Mouse (Mus musculus): ENCODE results near the gene Tmem139. TPM values are rescaled to one million over a fixed set of nuclear protein-coding genes. Genes with fewer than 3 reads are reported as not detected.
A peak's percentile ranks its signal among the peaks of the same experiment; 100 is the strongest.

Gene Tmem139
- 22.9 and 26.5 TPM in 2 replicates for polyA plus RNA-seq (2015; fragmentation: Nextera tagmentation; extraction: Ambion mirVana)

DNA sequence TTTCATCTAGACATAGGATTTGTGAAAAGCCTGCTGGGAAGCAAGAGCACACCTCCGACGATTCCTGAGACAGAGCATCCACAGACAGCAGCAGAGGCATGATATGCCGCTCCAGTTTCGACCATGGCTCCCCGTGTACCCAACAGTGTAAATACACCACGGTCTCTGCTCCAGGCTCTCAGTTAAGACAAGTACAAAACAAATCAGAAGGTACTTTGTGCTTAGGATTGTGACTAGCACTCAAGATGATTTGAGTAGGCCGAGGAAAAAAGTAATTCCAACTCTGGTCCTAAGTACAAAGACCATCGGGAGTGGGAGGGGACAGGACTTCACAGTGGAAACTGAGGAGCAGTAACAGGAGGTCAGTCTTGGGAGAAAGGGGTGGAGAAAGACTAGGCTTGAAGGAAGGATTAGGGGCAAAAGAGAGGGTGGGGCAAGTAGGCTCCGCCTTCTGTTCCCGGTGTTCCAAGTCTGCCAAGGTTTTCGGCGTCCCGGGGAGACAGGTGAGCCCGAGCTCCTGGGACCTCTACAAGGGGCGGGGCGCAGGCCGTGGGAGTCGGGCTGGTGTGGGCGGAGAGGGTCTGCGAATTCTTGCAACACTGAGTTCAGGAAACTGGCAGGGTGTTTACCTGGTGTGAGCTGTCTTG is at the start of gene Tmem139:
TSS of gene Tmem139 (plus strand) at position 447 of the 647 bp plus-strand sequence.
- ATAC-seq (peak; percentile 37), DNase-seq (ENCODE audit: low spot score) (peak; percentile 91)
- no peaks in the 10 kb centered on the region for H3K36me3 ChIP-seq (ENCODE audit: insufficient read depth, low read length)
- H3K27ac ChIP-seq (ENCODE audit: low read length) = peak within 1 kb of the TSS; percentile 92
- H3K4me1 ChIP-seq (ENCODE audit: insufficient read depth, low read depth, low read length) = no peaks in the 10 kb centered on the region
- no peaks in the 10 kb centered on the region for H3K9me3 ChIP-seq (ENCODE audit: low read length)
- peak; percentile 54; the same call in 1 of the 2 replicates for TF ChIP-seq EP300 (IDR thresholded peaks at IDR 0.05)
- TF ChIP-seq CTCF (IDR thresholded peaks at IDR 0.05) = no peak
- no peaks in the 10 kb centered on the region for H3K27me3 ChIP-seq (replicated peaks; ENCODE audit: insufficient read depth, low read length)
- whole genome bisulfite sequencing = 15% methylated on average over 20 of the region's 20 CpGs
- 0 out of 2 replicates have a peak within 1 kb of the TSS, but pooled peaks have one; percentile 23 for H3K9ac ChIP-seq (replicated peaks; ENCODE audit: low read depth)
- H3K4me3 ChIP-seq (ENCODE audit: low read depth, low read length) = 0 out of 2 replicates have a peak within 1 kb of the TSS, but pooled peaks have one; percentile 17
- peak within 1 kb of the TSS; percentile 30 for H3K4me2 ChIP-seq (replicated peaks; ENCODE audit: low read depth, low read length)

GRCm38 (mm10) chr6:42215028-42215427 is 46.7 kb upstream of the Tmem139 start, which contains the start of gene Tas2r144:
Tas2r144 (plus strand) TSS chr6:42215328.
- Histone ChIP-seq H3K27ac (ENCODE audit: low read length) (no peak within 1 kb of the TSS), H3K4me1 (ENCODE audit: insufficient read depth, low read depth, low read length) (no peaks in the 10 kb centered on the region), H3K4me3 (ENCODE audit: low read depth, low read length) (no peak within 1 kb of the TSS), H3K36me3 (ENCODE audit: insufficient read depth, low read length) (no peaks in the 10 kb centered on the region), H3K4me2 (replicated peaks; ENCODE audit: low read depth, low read length) (no peak within 1 kb of the TSS), H3K9ac (replicated peaks; ENCODE audit: low read depth) (no peak within 1 kb of the TSS), H3K9me3 (ENCODE audit: low read length) (no peaks in the 10 kb centered on the region), H3K27me3 (replicated peaks; ENCODE audit: insufficient read depth, low read length) (no peaks in the 10 kb centered on the region)
- TF ChIP-seq CTCF (IDR thresholded peaks at IDR 0.05) (no peak), EP300 (IDR thresholded peaks at IDR 0.05) (no peak)
- ATAC-seq (no peak), DNase-seq (ENCODE audit: low spot score) (no peak)
- 71% methylated on average over 2 of the region's 2 CpGs for WGBS

GRCm38 (mm10) chr6:42222286-42222685 is 39.5 kb upstream of the Tmem139 start:
- ATAC-seq (no peak), DNase-seq (ENCODE audit: low spot score) (no peak)
- no peaks in the 10 kb centered on the region for H3K36me3 ChIP-seq (ENCODE audit: insufficient read depth, low read length)
- H3K27me3 ChIP-seq (replicated peaks; ENCODE audit: insufficient read depth, low read length) = no peaks in the 10 kb centered on the region
- no peaks in the 10 kb centered on the region for H3K4me1 ChIP-seq (ENCODE audit: insufficient read depth, low read depth, low read length)
- no peak overlapping the region for H3K4me3 ChIP-seq (ENCODE audit: low read depth, low read length)
- no peak overlapping the region for H3K4me2 ChIP-seq (replicated peaks; ENCODE audit: low read depth, low read length)
- WGBS = 51% methylated on average over 3 of the region's 3 CpGs
- H3K9ac ChIP-seq (replicated peaks; ENCODE audit: low read depth) = no peak overlapping the region
- no peak for TF ChIP-seq EP300 (IDR thresholded peaks at IDR 0.05)
- no peak for TF ChIP-seq CTCF (IDR thresholded peaks at IDR 0.05)
- no peak overlapping the region for H3K27ac ChIP-seq (ENCODE audit: low read length)
- H3K9me3 ChIP-seq (ENCODE audit: low read length) = no peaks in the 10 kb centered on the region

GRCm38 (mm10) chr6:42225046-42225445 is 36.7 kb upstream of the Tmem139 start:
- ATAC-seq (no peak), DNase-seq (ENCODE audit: low spot score) (no peak)
- H3K27ac ChIP-seq (ENCODE audit: low read length) = no peak overlapping the region
- no peak overlapping the region for H3K4me3 ChIP-seq (ENCODE audit: low read depth, low read length)
- no peaks in the 10 kb centered on the region for H3K9me3 ChIP-seq (ENCODE audit: low read length)
- TF ChIP-seq CTCF (IDR thresholded peaks at IDR 0.05) (no peak), EP300 (IDR thresholded peaks at IDR 0.05) (no peak)
- H3K4me1 ChIP-seq (ENCODE audit: insufficient read depth, low read depth, low read length) = no peaks in the 10 kb centered on the region
- WGBS = 58% methylated on average over 4 of the region's 4 CpGs
- H3K27me3 ChIP-seq (replicated peaks; ENCODE audit: insufficient read depth, low read length) = no peaks in the 10 kb centered on the region
- no peak overlapping the region for H3K9ac ChIP-seq (replicated peaks; ENCODE audit: low read depth)
- H3K36me3 ChIP-seq (ENCODE audit: insufficient read depth, low read length) = no peaks in the 10 kb centered on the region
- H3K4me2 ChIP-seq (replicated peaks; ENCODE audit: low read depth, low read length) = no peak overlapping the region

GRCm38 (mm10) chr6:42227240-42228101 is 34.3 kb upstream of the Tmem139 start:
- Histone ChIP-seq H3K27ac (ENCODE audit: low read length) (no peak overlapping the region), H3K4me3 (ENCODE audit: low read depth, low read length) (no peak overlapping the region), H3K9ac (replicated peaks; ENCODE audit: low read depth) (no peak overlapping the region), H3K4me1 (ENCODE audit: insufficient read depth, low read depth, low read length) (no peaks in the 10 kb centered on the region), H3K36me3 (ENCODE audit: insufficient read depth, low read length) (no peaks in the 10 kb centered on the region), H3K9me3 (ENCODE audit: low read length) (no peaks in the 10 kb centered on the region), H3K27me3 (replicated peaks; ENCODE audit: insufficient read depth, low read length) (no peaks in the 10 kb centered on the region), H3K4me2 (replicated peaks; ENCODE audit: low read depth, low read length) (no peak overlapping the region)
- peak; percentile 82 for DNase-seq (ENCODE audit: low spot score)
- TF ChIP-seq CTCF (IDR thresholded peaks at IDR 0.05) (peak; percentile 88), EP300 (IDR thresholded peaks at IDR 0.05) (no peak)
- ATAC-seq = peak; percentile 49; the same call in 1 of the 2 replicates
- 25% methylated on average over 17 of the region's 17 CpGs for WGBS

DNA sequence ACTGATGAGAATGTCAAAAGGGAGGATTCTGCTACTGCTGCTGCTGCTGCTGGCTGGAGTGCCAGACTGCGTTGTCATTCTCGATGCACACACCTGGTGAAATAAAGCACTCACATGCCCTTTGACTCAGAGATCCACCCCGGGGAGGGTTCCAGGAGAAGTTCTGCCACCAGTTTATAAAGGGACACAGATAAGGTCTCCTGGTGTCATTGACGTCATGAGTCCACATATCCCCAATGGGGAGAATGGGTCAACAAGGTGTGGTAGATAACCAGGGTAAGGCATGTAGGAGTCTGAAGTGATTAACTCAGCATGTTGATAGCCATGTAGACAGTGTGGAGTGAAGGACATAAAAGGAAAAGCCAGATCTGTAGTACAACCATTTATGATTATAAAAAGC is 32.2 kb upstream of the Tmem139 start:
- TF ChIP-seq CTCF (IDR thresholded peaks at IDR 0.05) (no peak), EP300 (IDR thresholded peaks at IDR 0.05) (no peak)
- no peak overlapping the region for H3K4me2 ChIP-seq (replicated peaks; ENCODE audit: low read depth, low read length)
- 53% methylated on average over 4 of the region's 4 CpGs for WGBS
- no peak for ATAC-seq
- H3K27ac ChIP-seq (ENCODE audit: low read length) = no peak overlapping the region
- H3K4me3 ChIP-seq (ENCODE audit: low read depth, low read length) = no peak overlapping the region
- no peaks in the 10 kb centered on the region for H3K4me1 ChIP-seq (ENCODE audit: insufficient read depth, low read depth, low read length)
- H3K9ac ChIP-seq (replicated peaks; ENCODE audit: low read depth) = no peak overlapping the region
- no peaks in the 10 kb centered on the region for H3K9me3 ChIP-seq (ENCODE audit: low read length)
- no peaks in the 10 kb centered on the region for H3K27me3 ChIP-seq (replicated peaks; ENCODE audit: insufficient read depth, low read length)
- H3K36me3 ChIP-seq (ENCODE audit: insufficient read depth, low read length) = no peaks in the 10 kb centered on the region
- DNase-seq (ENCODE audit: low spot score) = no peak
